Mouse (Mus musculus): ENCODE results near the gene Rgs2.

DNA sequence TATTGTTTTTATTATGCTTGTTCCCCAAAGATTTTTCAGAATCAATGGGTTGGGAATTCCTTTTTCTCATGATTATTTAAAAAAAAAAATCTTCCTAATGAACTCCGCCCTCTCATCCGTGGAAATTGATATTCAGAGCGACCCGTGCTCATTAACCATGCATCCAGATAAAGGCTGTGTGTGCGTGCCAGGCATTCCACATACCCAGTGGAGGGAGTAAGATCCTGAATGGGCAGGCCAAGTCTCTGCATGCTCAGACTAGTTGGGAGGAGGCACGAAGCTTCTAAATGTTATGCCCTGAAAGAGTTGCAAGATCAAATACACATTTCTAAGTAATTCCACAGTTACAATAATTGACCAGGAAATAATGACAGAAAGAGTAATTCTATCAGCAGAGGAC is 26.5 kb upstream of the Rgs2 start:
- TF ChIP-seq CTCF (conservative IDR thresholded peaks at IDR 0.05; ENCODE audit: low read length): no peak
- TF ChIP-seq NANOG (IDR thresholded peaks at IDR 0.05; ENCODE audit: borderline replicate concordance, low read length): no peak
